Mouse (Mus musculus) ES-Bruce4 (cell line): Measurements from ENCODE around the gene Maff.

Experiments used
- CTCF ChIP-seq: IDR thresholded peaks from one replicate; pipeline ENCODE4 v1.8.1; 2011; ENCODE audit warnings: low read depth, low read length
- EP300 ChIP-seq: IDR thresholded peaks from 2 replicates; pipeline ENCODE4 v1.6.1; 2011; ENCODE audit warnings: low read depth, low read length; ENCODE audit not compliant: insufficient read depth
- POLR2A ChIP-seq: IDR thresholded peaks from one replicate; pipeline ENCODE4 v1.8.1; 2011; ENCODE audit warnings: low read length; ENCODE audit not compliant: insufficient read depth

GRCm38 (mm10) chr15:79335061-79335655, 11.3 kb upstream of the Maff start:
- TF ChIP-seq EP300 (no peak), POLR2A (no peak), CTCF (no peak)
